In genomic region chr6:97616658-97617265, GRCm38 (mm10) we compare ENCODE assay signal across 8 mouse cellular contexts. TPM values are rescaled to one million over a fixed set of nuclear protein-coding genes. Genes with fewer than 3 reads are reported as not detected.
DNase-seq lines count a peak whose midpoint lies in the region; ATAC-seq and TF ChIP-seq lines count a peak whose summit lies in the region.

No protein-coding gene starts in this region.

- intact Hi-C loops in heart, postnatal 10 days (cut with DNase I): loop anchor here (5.0 kb wide), 1 partner anchor 79 kb away; no protein-coding TSS in a partner anchor

- no peak overlapping the region for H3K27ac ChIP-seq in ES-E14 (ENCODE audit: insufficient read depth, low read depth, low read length, poor library complexity, severe bottlenecking)
- H3K27ac ChIP-seq in forebrain, embryonic 13.5 days: peak overlapping the region; percentile 96
- H3K27ac ChIP-seq in liver, embryonic 16.5 days (ENCODE audit: low read length): no peak overlapping the region
- H3K27ac ChIP-seq in olfactory bulb, adult 2 months (ENCODE audit: insufficient read depth, low read depth, low read length): peak overlapping the region; percentile 64

- no peaks in the 10 kb centered on the region for H3K27me3 ChIP-seq in forebrain, embryonic 13.5 days
- H3K27me3 ChIP-seq in liver, embryonic 16.5 days (ENCODE audit: control insufficient read depth, insufficient read depth, low read depth, low read length): peaks cover 26% of the 10 kb centered on the region

- DNase-seq in ES-E14 (ENCODE audit: low read depth, low spot score): peak; percentile 44
- DNase-seq in heart, postnatal 10 days: peak; percentile 46 to 60
- DNase-seq in kidney, postnatal 14 days: peak; percentile 58
- no peak for DNase-seq in T-cell, adult 2 months (ENCODE audit: low spot score)

- no peaks in the 10 kb centered on the region for H3K9me3 ChIP-seq in ES-E14 (ENCODE audit: control insufficient read depth, insufficient read depth, low read depth, low read length)
- H3K9me3 ChIP-seq in forebrain, embryonic 13.5 days (replicated peaks): no peaks in the 10 kb centered on the region
- H3K9me3 ChIP-seq in liver, embryonic 16.5 days (replicated peaks; ENCODE audit: control insufficient read depth, low read length): no peaks in the 10 kb centered on the region

- no peaks in the 10 kb centered on the region for H3K36me3 ChIP-seq in ES-E14 (ENCODE audit: control insufficient read depth, insufficient read depth, low read length, poor library complexity, severe bottlenecking)
- H3K36me3 ChIP-seq in forebrain, embryonic 13.5 days (ENCODE audit: poor library complexity, severe bottlenecking): no peaks in the 10 kb centered on the region
- H3K36me3 ChIP-seq in liver, embryonic 16.5 days (ENCODE audit: control insufficient read depth, insufficient read depth): no peaks in the 10 kb centered on the region

- H3K4me2 ChIP-seq in forebrain, embryonic 13.5 days: peak overlapping the region; percentile 83
- peak overlapping the region; percentile 51 for H3K4me2 ChIP-seq in liver, embryonic 16.5 days (ENCODE audit: low read depth, low read length)

- ATAC-seq in cerebellum, adult (ENCODE audit: insufficient number of reproducible peaks, low FRiP score, low TSS enrichment): peak; percentile 42
- ATAC-seq in forebrain, embryonic 13.5 days: peak; percentile 84
- ATAC-seq in liver, embryonic 16.5 days (ENCODE audit: low read depth): no peak

- no peak for TF ChIP-seq CTCF in olfactory bulb, adult 2 months (IDR thresholded peaks at IDR 0.05; ENCODE audit: insufficient read depth, low read depth, low read length)

- H3K9ac ChIP-seq in ES-E14 (ENCODE audit: insufficient read depth, low read depth, low read length, poor library complexity, severe bottlenecking): peak overlapping the region; percentile 38
- peak overlapping the region; percentile 87 for H3K9ac ChIP-seq in forebrain, embryonic 13.5 days
- no peak overlapping the region for H3K9ac ChIP-seq in liver, embryonic 16.5 days (ENCODE audit: low read depth, low read length)

- H3K4me1 ChIP-seq in ES-E14 (ENCODE audit: control insufficient read depth in 2 of 2, insufficient read depth in 2 of 2, low read length in 2 of 2, poor library complexity in 1 of 2): peaks cover 0 to 2% of the 10 kb centered on the region in 2 experiments; a peak in 1 of 4 replicates
- H3K4me1 ChIP-seq in forebrain, embryonic 13.5 days: peaks cover 47% of the 10 kb centered on the region
- H3K4me1 ChIP-seq in liver, embryonic 16.5 days (ENCODE audit: control insufficient read depth, low read depth, low read length): no peaks in the 10 kb centered on the region; the same call in 1 of the 2 replicates
- peaks cover 8% of the 10 kb centered on the region; the same call in 1 of the 2 replicates for H3K4me1 ChIP-seq in olfactory bulb, adult 2 months (ENCODE audit: control insufficient read depth, insufficient read depth, low read length)

- peak overlapping the region; percentile 74 to 84 for H3K4me3 ChIP-seq in ES-E14 (ENCODE audit: insufficient read depth in 1 of 2, low read depth in 1 of 2, low read length in 2 of 2, poor library complexity in 1 of 2, severe bottlenecking in 1 of 2)
- H3K4me3 ChIP-seq in forebrain, embryonic 13.5 days: peak overlapping the region; percentile 77
- H3K4me3 ChIP-seq in liver, embryonic 16.5 days (ENCODE audit: low read depth, low read length): peak overlapping the region; percentile 42
- H3K4me3 ChIP-seq in olfactory bulb, adult 2 months (ENCODE audit: insufficient read depth, low read depth, low read length): peak overlapping the region; percentile 89

- in situ Hi-C loops in ES-E14 (cut with MboI; ENCODE audit: low sequenced_read_pairs in 2 of 2, unreplicated experiment in 2 of 2): no loop called here

- TF ChIP-seq POLR2A in olfactory bulb, adult 2 months (IDR thresholded peaks at IDR 0.05; ENCODE audit: insufficient read depth, low read depth, low read length): no peak

- under 1% methylated on average over 40 of the region's 40 CpGs for WGBS in forebrain, embryonic 13.5 days
- under 1% methylated on average over 40 of the region's 40 CpGs for WGBS in liver, embryonic 16.5 days (ENCODE audit: insufficient replicate concordance)
- WGBS in olfactory bulb, adult 2 months: under 1% methylated on average over 40 of the region's 40 CpGs

TF ChIP-seq in ES-E14, 5 proteins besides CTCF, POLR2A, EP300 and RAD21:
- TF ChIP-seq HCFC1 (IDR thresholded peaks at IDR 0.05; ENCODE audit: borderline replicate concordance, insufficient read depth, low read length) (no peak), MAFK (IDR thresholded peaks at IDR 0.05; ENCODE audit: insufficient read depth, low read depth, low read length) (no peak), CHD2 (IDR thresholded peaks at IDR 0.05; ENCODE audit: low read depth, low read length) (no peak), ZC3H11A (IDR thresholded peaks at IDR 0.05; ENCODE audit: borderline replicate concordance, low read depth, low read length) (no peak), ZNF384 (IDR thresholded peaks at IDR 0.05; ENCODE audit: low read depth, low read length) (no peak)

RNA-seq across cellular contexts. Expression of gene Frmd4b, which starts 0.6 kb away (rescaled TPM):
- 2.1 and 3.2 TPM in 2 replicates for total RNA-seq in ES-E14 (2012; rRNA removed)
- 34.7 and 35.5 TPM in 2 replicates for polyA plus RNA-seq in forebrain, embryonic 13.5 days (2015; fragmentation: Nextera tagmentation; extraction: Ambion mirVana)
- total RNA-seq in heart, postnatal 10 days (2021): 10 to 100 TPM; 21.6 to 24.3 TPM
- 8.6 and 8.9 TPM in 2 replicates for polyA plus RNA-seq in liver, embryonic 16.5 days (2015; fragmentation: Nextera tagmentation; extraction: Ambion mirVana)
- polyA plus RNA-seq in olfactory bulb, adult 2 months (2012; ENCODE audit: insufficient read depth, insufficient read length, low replicate concordance, missing spikeins): not detected in 2 replicates

Comparison
In these comparisons a context has a peak if more than half of its experiments do, and no peak if none do; other contexts are left out.
1. H3K27ac ChIP-seq: peak in forebrain, embryonic 13.5 days (single experiment) and olfactory bulb, adult 2 months (single experiment); none in ES-E14 (single experiment) and liver, embryonic 16.5 days (single experiment).
2. Peak in every context shown above with its lines, with median percentiles within 50 percentile points of each other: H3K4me3 ChIP-seq.